Mouse (Mus musculus) stomach, postnatal 0 days (tissue): ENCODE measurements around the gene Fads6. TPM values are rescaled to one million over a fixed set of nuclear protein-coding genes. Genes with fewer than 3 reads are reported as not detected.
A peak's percentile ranks its signal among the peaks of the same experiment; 100 is the strongest.

Source experiments
- ATAC-seq: fragments of 200-750 bp; cut with Nextera tagmentation; 2 replicates; pipeline ENCODE4 v1.8.0; 2017; ENCODE audit not compliant: low FRiP score, low TSS enrichment
- DNase-seq: peaks from one replicate; pipeline ENCODE4 v3.0.0-alpha.2; 2016; ENCODE audit warnings: low spot score
- H3K27ac ChIP-seq: fragments of 300-500 bp; sonication (generic); replicated peaks from 2 replicates; pipeline ENCODE4 v1.5.1; 2014; ENCODE audit warnings: mild to moderate bottlenecking, control low read depth
- H3K27me3 ChIP-seq: fragments of 300-500 bp; sonication (generic); 2 replicates; pipeline ENCODE4 v1.6.1; 2014; ENCODE audit warnings: low read length; ENCODE audit not compliant: control insufficient read depth, insufficient read depth
- H3K36me3 ChIP-seq: fragments of 300-500 bp; sonication (generic); 2 replicates; pipeline ENCODE4 v1.6.1; 2014; ENCODE audit warnings: low read length, mixed read lengths; ENCODE audit not compliant: control insufficient read depth, insufficient read depth
- H3K4me1 ChIP-seq: fragments of 300-500 bp; sonication (generic); replicated peaks from 2 replicates; pipeline ENCODE4 v1.6.1; 2014; ENCODE audit warnings: antibody characterized with exemption; ENCODE audit not compliant: control insufficient read depth, insufficient read depth
- H3K4me2 ChIP-seq: fragments of 300-500 bp; sonication (generic); replicated peaks from 2 replicates; pipeline ENCODE4 v1.6.1; 2014; ENCODE audit warnings: low read depth, mild to moderate bottlenecking, control low read depth, moderate library complexity
- H3K4me3 ChIP-seq: fragments of 300-500 bp; sonication (generic); 2 replicates; pipeline ENCODE4 v1.5.1; 2014; ENCODE audit warnings: low read depth, low read length, control low read depth
- H3K9ac ChIP-seq: fragments of 300-500 bp; sonication (generic); 2 replicates; pipeline ENCODE4 v1.6.1; 2014; ENCODE audit warnings: mild to moderate bottlenecking, low read length, control low read depth, mixed read lengths
- H3K9me3 ChIP-seq: fragments of 300-500 bp; sonication (generic); 2 replicates; pipeline ENCODE4 v1.6.1; 2016; ENCODE audit warnings: low read length; ENCODE audit not compliant: control insufficient read depth
- CTCF ChIP-seq: IDR thresholded peaks from 2 replicates; pipeline ENCODE4 v1.5.1; 2016; ENCODE audit warnings: antibody characterized with exemption, low read depth, mild to moderate bottlenecking, moderate library complexity
- EP300 ChIP-seq: optimal IDR thresholded peaks from 2 replicates; pipeline ENCODE3; 2016; ENCODE audit warnings: antibody characterized with exemption
- WGBS: fragments of 180-500 bp; shearing (Covaris S2); extraction: QIAGEN DNeasy Blood & Tissue Kit; methylation state at CpG from one replicate; pipeline ENCODE4 v1.1.7; 2014; 5-methylcytosine and 5-hydroxymethylcytosine counted together
- polyA plus RNA-seq: library from polyadenylated mRNA; unstranded; fragments of >200 nt; fragmentation: Nextera tagmentation; extraction: Ambion mirVana; gene quantifications from 2 replicates; pipeline ENCODE4 v1.2.1, GENCODE M21; 2015

Fads6 gene
- polyA plus RNA-seq, 1 experiment from 2014 or later, result 1.3 TPM

DNA sequence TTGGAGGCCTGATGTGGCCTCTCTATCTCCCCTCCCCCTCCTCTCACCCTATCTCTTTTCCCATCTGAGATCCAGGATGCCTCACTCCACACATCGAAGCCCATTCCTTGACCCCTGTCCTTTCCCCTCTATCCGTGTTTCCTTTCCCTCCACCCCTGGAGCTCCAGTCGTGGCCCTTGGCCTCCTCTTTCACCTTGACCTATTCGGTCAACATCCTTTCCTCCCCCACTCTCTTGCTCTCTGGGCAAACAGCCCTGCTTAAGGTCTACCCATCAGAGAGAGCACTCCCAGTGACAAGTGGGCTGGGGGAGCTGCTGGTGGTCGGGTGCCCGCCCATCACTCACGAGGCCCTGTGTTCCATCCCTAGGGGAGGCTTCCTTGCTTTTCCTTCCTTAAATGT is 23.7 kb downstream of the Fads6 start:
- DNase-seq, result no peak
- no peak overlapping the region for H3K27ac ChIP-seq
- no peaks in the 10 kb centered on the region for H3K27me3 ChIP-seq
- no peaks in the 10 kb centered on the region for H3K9me3 ChIP-seq
- peaks cover 3% of the 10 kb centered on the region; the same call in 1 of the 2 replicates for H3K4me1 ChIP-seq
- H3K36me3 ChIP-seq, result no peaks in the 10 kb centered on the region
- TF ChIP-seq EP300, result no peak
- TF ChIP-seq CTCF, result no peak
- ATAC-seq, result no peak
- H3K4me3 ChIP-seq, result no peak overlapping the region
- H3K4me2 ChIP-seq, result no peak overlapping the region
- 61% methylated on average over 7 of the region's 7 CpGs for WGBS
- no peak overlapping the region for H3K9ac ChIP-seq

DNA sequence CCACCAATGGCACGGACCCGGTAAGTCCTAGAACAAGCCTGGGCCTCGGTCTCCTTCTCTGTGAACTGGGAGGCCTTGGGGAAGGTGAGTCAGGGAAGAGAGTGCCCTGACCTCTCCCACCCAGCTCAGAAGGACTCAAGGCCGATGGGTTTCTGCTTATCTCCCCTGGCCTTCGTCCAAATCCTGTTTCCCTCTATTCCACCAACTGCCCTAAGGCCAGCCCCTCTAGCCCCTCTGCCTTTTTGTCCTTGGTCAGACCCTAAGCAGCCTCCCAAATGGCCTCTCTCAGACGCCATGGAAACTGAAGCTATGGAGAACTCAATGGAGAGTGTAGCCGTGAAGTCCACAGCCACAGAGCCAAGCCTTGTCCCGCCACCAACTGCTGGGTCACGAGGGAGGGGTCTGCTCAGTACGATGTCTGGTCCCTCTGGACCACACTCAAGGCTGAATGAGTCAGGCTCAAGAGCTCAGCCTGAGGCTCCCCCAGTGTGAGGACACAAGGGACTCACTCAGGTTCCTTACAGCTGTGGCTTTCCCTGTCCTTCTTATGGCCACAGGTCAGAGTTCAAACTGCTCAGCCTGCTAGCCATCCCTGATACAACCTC is 24.5 kb downstream of the Fads6 start:
- Histone ChIP-seq H3K4me2 (no peak overlapping the region), H3K9me3 (no peaks in the 10 kb centered on the region), H3K27ac (no peak overlapping the region), H3K4me3 (no peak overlapping the region), H3K36me3 (no peaks in the 10 kb centered on the region), H3K9ac (no peak overlapping the region), H3K27me3 (no peaks in the 10 kb centered on the region; the same call in 1 of the 2 replicates), H3K4me1 (peaks cover 3% of the 10 kb centered on the region; the same call in 1 of the 2 replicates)
- no peak for ATAC-seq
- TF ChIP-seq CTCF, result no peak
- TF ChIP-seq EP300, result no peak
- 76% methylated on average over 10 of the region's 10 CpGs for WGBS
- DNase-seq, result no peak

DNA sequence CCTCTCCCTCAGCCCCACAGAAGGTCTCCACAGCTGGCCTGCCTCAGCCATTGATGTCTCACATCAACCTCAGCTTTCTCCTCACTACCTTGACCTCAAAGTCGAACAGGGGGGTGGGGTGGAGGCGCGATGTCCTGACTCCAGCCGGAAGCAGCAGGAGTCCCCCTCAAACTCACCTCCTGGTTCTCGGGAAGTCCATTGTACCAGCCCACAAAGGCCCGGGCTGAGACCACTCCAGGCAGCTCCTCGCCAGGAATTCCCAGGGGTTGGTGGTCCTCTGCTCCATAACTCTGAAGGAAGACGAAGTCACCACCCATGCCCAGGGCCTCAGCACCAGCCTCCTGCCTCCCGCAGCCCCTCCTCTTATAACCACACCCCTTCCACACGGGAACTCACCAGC is 26.0 kb downstream of the Fads6 start:
- no peaks in the 10 kb centered on the region for H3K4me1 ChIP-seq
- H3K27me3 ChIP-seq, result peaks cover 2% of the 10 kb centered on the region; the same call in 1 of the 2 replicates
- no peaks in the 10 kb centered on the region for H3K36me3 ChIP-seq
- no peak for TF ChIP-seq EP300
- no peak for TF ChIP-seq CTCF
- H3K27ac ChIP-seq, result no peak overlapping the region
- ATAC-seq (no peak), DNase-seq (no peak)
- H3K4me2 ChIP-seq, result no peak overlapping the region
- 73% methylated on average over 10 of the region's 10 CpGs for WGBS
- no peaks in the 10 kb centered on the region for H3K9me3 ChIP-seq
- no peak overlapping the region for H3K9ac ChIP-seq
- no peak overlapping the region for H3K4me3 ChIP-seq

DNA sequence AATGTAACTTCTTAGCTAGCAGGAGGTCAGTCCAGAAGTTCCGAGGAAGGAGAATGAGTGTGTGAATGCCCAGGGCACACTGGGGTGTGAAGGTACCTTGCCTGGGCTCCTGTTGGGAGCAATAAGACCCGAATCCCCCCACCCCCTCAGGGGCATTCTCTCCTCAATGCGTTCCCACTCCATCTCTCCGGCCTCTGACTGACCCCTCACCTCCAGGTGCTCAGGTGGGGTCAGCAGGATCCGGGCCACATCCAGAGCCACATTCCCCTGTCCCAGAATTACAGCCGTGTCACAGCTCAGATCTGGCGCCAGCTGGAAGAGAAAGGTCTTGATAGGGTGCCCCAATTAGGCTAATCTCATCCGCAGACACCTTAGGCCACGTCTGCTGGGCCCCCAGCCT is 26.4 kb downstream of the Fads6 start:
- H3K4me2 ChIP-seq, result no peak overlapping the region
- H3K27ac ChIP-seq, result no peak overlapping the region
- WGBS, result 81% methylated on average over 9 of the region's 9 CpGs
- peaks cover 4% of the 10 kb centered on the region; the same call in 1 of the 2 replicates for H3K27me3 ChIP-seq
- ATAC-seq (no peak), DNase-seq (no peak)
- TF ChIP-seq EP300, result no peak
- no peak for TF ChIP-seq CTCF
- H3K4me1 ChIP-seq, result no peaks in the 10 kb centered on the region
- no peak overlapping the region for H3K9ac ChIP-seq
- H3K36me3 ChIP-seq, result no peaks in the 10 kb centered on the region
- no peak overlapping the region for H3K4me3 ChIP-seq
- H3K9me3 ChIP-seq, result no peaks in the 10 kb centered on the region

DNA sequence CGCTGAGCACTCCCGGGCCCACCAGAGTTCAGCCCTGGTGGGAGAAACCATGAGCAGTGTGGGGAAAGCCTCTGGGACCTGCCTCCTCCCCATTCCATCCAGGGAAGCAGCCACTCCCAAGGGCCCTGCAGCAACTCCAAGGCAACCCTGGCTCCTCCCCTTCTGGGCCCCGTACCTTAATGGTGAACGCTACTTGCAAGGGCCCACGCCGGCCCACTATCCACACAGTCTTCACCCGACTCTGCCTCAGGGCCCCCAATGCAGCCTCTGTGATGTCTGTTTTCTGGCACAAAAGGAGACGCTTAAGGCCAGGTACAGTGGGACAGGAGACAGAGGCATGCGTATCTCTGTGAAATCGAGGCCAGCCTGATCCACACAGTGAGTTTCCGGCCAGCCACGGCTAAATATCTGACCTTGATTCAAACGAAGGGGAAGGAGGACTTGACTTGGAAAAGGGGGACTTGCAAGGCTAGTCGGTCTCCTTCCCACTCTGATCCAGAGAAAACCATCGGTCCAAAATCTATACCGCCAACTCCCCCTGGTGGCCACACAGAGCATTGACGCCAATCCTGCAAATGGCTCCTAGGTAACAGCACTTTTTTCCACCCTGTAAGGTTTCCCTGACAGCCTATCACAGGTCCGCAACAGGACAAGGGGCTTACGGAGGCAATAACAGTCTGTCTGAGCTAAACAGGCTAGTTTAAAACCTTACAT is 27.2 kb downstream of the Fads6 start:
- no peaks in the 10 kb centered on the region for H3K36me3 ChIP-seq
- peaks cover 11% of the 10 kb centered on the region; the same call in 1 of the 2 replicates for H3K27me3 ChIP-seq
- DNase-seq, result peak; percentile 80
- no peak overlapping the region for H3K27ac ChIP-seq
- no peak overlapping the region for H3K9ac ChIP-seq
- H3K4me3 ChIP-seq, result no peak overlapping the region
- H3K4me1 ChIP-seq, result no peaks in the 10 kb centered on the region
- ATAC-seq, result peak; percentile 23; the same call in 1 of the 2 replicates
- H3K4me2 ChIP-seq, result no peak overlapping the region; the same call in 1 of the 2 replicates
- WGBS, result 25% methylated on average over 19 of the region's 19 CpGs
- no peaks in the 10 kb centered on the region for H3K9me3 ChIP-seq
- TF ChIP-seq CTCF, result peak; percentile 95
- no peak for TF ChIP-seq EP300

DNA sequence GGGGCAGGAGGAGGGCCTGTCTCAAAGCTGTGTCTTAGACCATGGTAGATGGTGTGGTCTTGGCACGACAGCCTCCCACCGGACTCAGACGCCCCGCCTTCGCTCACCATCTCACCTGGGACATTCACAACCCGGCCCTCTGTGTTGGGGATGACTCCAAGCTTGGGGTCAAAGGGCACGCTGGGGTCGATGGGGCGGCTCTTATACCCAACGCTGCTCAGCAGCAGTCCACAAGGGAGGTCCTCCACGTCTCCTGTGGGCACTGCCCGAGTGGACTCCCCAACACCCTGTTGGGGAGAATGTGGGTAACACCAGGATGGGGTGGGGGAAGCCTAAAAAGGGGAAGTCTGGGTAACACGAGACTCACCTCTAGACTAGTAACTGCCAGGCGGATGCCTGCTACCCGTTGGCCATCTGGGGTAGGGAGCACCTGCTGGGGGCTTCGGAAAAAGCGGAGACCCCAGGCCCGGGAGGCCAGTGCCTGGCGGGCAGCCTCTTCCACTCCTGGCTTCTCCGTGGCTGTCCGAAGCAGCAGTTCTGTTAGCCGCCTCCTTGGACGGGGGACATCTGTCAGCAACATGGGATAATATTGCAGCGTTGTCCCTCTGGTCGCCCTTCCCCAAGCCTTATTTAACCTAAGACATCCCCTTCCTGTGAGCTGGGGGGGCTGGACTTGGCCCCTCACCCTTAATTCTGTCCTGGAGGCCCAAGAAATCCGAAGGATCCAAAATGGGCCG is 28.0 kb downstream of the Fads6 start:
- H3K9me3 ChIP-seq, result no peaks in the 10 kb centered on the region
- H3K36me3 ChIP-seq, result no peaks in the 10 kb centered on the region
- WGBS, result 86% methylated on average over 27 of the region's 27 CpGs
- ATAC-seq (no peak), DNase-seq (no peak)
- H3K9ac ChIP-seq, result no peak overlapping the region
- no peak overlapping the region for H3K27ac ChIP-seq
- H3K4me2 ChIP-seq, result no peak overlapping the region
- H3K4me1 ChIP-seq, result no peaks in the 10 kb centered on the region
- H3K4me3 ChIP-seq, result no peak overlapping the region
- H3K27me3 ChIP-seq, result peaks cover 15% of the 10 kb centered on the region
- TF ChIP-seq CTCF, result no peak
